Mouse (Mus musculus) olfactory bulb, adult 2 months (tissue): ENCODE data around the gene Vamp8. TPM values are rescaled to one million over a fixed set of nuclear protein-coding genes. Genes with fewer than 3 reads are reported as not detected.
A peak's percentile ranks its signal among the peaks of the same experiment; 100 is the strongest.

Source experiments
- H3K27ac ChIP-seq: fragments of 200-500 bp; 2 replicates; pipeline ENCODE4 v1.5.1; 2012; ENCODE audit warnings: low read depth, low read length; ENCODE audit not compliant: insufficient read depth
- H3K4me1 ChIP-seq: fragments of 200-500 bp; 2 replicates; pipeline ENCODE4 v1.6.1; 2012; ENCODE audit warnings: low read length; ENCODE audit not compliant: control insufficient read depth, insufficient read depth
- H3K4me3 ChIP-seq: fragments of 200-500 bp; 2 replicates; pipeline ENCODE4 v1.5.1; 2012; ENCODE audit warnings: mild to moderate bottlenecking, low read depth, low read length, moderate library complexity; ENCODE audit not compliant: insufficient read depth
- CTCF ChIP-seq: fragments of 200-500 bp; IDR thresholded peaks from 2 replicates; pipeline ENCODE4 v1.5.1; 2012; ENCODE audit warnings: low read depth, mild to moderate bottlenecking, low read length, moderate library complexity; ENCODE audit not compliant: insufficient read depth
- POLR2A ChIP-seq: fragments of 200-500 bp; IDR thresholded peaks from 2 replicates; pipeline ENCODE4 v1.6.1; 2012; ENCODE audit warnings: mild to moderate bottlenecking, low read depth, low read length, moderate library complexity; ENCODE audit not compliant: insufficient read depth
- WGBS: fragments of 180-500 bp; shearing (Covaris S2); methylation state at CpG from one replicate; pipeline ENCODE4 v1.1.7; 2018; 5-methylcytosine and 5-hydroxymethylcytosine counted together
- polyA plus RNA-seq: library from polyadenylated mRNA; stranded (reverse); fragments of >200 nt; gene quantifications from 2 replicates; pipeline ENCODE4 v1.2.4, GENCODE M21; 2012; ENCODE audit warnings: low replicate concordance; ENCODE audit not compliant: missing spikeins, insufficient read depth, insufficient read length

Vamp8 gene
- polyA plus RNA-seq, 1 experiment: not detected

- WGBS: 70% methylated on average over 11 of the region's 11 CpGs
- TF ChIP-seq CTCF: no peak
- TF ChIP-seq POLR2A: no peak
- peaks cover 19% of the 10 kb centered on the region for H3K4me1 ChIP-seq
- no peak overlapping the region for H3K4me3 ChIP-seq
- no peak overlapping the region for H3K27ac ChIP-seq
These were observed 30.5 kb downstream of the Vamp8 start for GRCm38 (mm10) chr6:72359891-72360598.

DNA sequence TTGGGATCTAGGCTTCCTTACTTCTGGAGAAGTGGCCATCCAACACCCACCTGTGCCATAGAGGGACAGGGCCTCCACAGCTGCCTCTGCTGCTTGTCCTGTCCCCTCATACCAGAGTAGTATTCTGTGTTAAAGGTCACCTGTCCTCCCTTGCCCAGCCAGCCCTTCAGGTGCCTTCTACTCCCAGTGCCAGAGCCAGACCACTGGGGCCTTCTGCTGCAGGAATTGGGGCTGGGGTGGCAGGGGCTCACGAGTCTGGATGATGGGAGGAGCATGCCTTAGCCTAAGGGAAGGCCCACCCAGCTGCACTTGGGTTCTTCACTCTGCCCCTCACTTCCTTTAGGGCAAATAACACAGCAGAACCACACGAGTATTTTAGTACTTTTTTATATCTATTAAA lies 31.2 kb downstream of the Vamp8 start:
- H3K27ac ChIP-seq: no peak overlapping the region
- H3K4me3 ChIP-seq: no peak overlapping the region
- peaks cover 22% of the 10 kb centered on the region for H3K4me1 ChIP-seq
- WGBS: 66% methylated on average over 2 of the region's 2 CpGs
- TF ChIP-seq CTCF (no peak), POLR2A (no peak)

DNA sequence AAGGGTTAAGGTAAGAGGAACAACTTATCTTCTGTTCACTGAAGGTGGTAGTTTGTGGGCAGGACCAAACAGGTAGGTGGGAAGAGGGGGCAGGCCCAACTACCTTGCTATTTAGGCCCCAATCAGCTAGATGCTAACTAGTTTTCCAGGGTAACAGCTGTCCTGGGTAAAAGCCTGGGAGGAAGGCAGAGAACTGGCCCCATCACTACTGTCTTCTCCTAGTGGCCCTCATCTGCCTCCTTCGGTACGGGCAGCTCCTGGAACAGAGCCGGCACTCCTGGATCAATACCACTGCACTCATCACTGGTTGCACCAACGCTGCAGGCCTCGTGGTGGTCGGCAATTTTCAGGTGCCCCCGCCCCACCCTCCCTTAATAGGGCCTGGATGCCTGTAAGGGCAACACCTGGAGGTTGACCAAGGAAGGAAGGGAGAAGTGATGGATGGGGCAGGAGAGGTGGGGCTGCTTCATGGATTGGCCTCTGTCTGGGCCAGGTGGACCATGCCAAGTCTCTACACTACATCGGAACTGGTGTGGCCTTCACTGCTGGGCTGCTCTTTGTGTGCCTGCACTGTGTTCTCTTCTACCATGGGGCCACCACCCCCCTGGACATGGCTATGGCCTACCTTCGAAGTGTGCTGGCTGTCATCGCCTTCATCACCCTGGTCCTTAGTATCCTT lies 32.3 kb downstream of the Vamp8 start:
- Histone ChIP-seq H3K27ac (no peak overlapping the region), H3K4me3 (no peak overlapping the region), H3K4me1 (peaks cover 22% of the 10 kb centered on the region)
- TF ChIP-seq POLR2A (no peak), CTCF (no peak)
- WGBS: 92% methylated on average over 10 of the region's 10 CpGs

DNA sequence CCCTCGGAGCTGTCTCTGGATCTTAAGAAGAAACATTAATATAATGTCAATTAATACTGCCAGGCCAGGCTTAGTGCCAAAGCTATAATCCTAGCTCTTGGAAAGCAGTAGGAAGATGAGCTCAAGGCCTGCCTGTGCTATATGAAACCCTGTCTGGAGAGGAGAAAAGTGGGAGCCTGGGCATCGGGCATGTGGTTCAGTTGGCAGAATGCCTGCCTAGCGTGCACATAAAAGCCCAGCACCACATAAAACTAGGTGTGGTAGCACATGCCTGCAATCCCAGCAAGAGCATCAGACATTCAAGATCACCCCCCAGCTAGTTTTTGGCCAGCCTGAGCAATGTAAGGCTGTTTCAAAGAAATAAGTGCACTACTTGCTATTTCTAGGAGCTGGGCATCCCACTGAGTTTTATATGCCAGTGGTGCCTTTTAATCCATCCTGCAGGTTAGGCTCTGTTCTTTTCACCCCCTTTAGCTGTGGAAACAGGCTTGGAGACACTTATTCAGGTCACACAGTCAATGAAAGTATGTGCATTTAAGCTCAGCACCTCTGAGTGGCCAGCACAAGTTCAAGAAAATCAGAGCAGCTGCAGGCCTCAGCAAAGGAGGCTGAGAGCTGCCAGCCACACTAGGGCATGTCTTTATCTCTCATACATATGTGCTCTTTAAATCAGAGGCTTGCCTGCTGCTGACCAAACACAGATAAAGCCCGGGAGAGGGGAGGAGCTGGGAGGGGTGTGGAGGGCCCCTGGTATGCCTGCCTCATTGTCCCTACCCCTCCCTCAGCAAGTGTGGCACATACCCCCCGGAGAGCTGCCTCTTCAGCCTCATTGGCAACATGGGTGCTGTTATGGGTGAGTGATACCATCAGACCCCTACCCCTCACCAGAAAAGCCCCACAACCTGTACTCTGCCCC lies 33.1 kb downstream of the Vamp8 start:
- no peak for TF ChIP-seq CTCF
- TF ChIP-seq POLR2A: no peak

DNA sequence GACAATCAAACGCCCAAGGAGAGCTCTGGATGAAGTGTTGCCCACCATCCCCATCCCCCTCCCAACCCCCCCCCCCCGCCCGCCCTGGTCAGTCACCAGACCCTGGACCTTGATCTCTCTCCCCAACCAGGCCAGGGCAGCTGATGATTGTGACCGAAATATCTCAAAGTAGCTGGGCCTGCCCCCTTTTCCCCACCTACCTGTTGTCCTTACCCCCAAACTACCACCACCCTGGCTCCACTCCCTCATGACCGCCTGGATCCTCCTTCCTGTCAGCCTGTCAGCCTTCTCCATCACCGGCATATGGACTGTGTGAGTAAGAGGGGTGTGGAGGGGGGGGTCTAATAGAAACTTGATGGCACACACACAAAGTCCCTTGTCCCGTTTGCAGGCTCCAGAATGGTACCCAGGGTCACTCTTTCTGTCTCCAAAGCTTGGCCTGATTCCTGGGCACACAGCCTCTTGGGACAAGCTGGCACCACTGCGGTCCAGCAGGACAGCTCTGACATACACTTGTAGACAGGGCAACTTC lies 34.4 kb downstream of the Vamp8 start:
- Histone ChIP-seq H3K27ac (no peak overlapping the region), H3K4me1 (peaks cover 19% of the 10 kb centered on the region), H3K4me3 (peak overlapping the region; percentile 65)
- TF ChIP-seq POLR2A (no peak), CTCF (no peak)
- WGBS: 29% methylated on average over 8 of the region's 8 CpGs

More for the DNA sequence above, 33.1 kb downstream of the Vamp8 start:
- WGBS: 63% methylated on average over 5 of the region's 5 CpGs
- no peak overlapping the region for H3K4me3 ChIP-seq
- peaks cover 22% of the 10 kb centered on the region for H3K4me1 ChIP-seq
- no peak overlapping the region for H3K27ac ChIP-seq

GRCm38 (mm10) chr6:72355066-72355911 lies 35.2 kb downstream of the Vamp8 start, which contains the start of gene Tmem150a:
TSS of gene Tmem150a (plus strand) at chr6:72355447.
- H3K4me1 ChIP-seq: peaks cover 11% of the 10 kb centered on the region
- no peak for TF ChIP-seq POLR2A
- no peak; the same call in 1 of the 2 replicates for TF ChIP-seq CTCF
- peak within 1 kb of the TSS; percentile 13; the same call in 1 of the 2 replicates for H3K27ac ChIP-seq
- under 1% methylated on average over 70 of the region's 71 CpGs for WGBS
- H3K4me3 ChIP-seq: peak within 1 kb of the TSS; percentile 65

DNA sequence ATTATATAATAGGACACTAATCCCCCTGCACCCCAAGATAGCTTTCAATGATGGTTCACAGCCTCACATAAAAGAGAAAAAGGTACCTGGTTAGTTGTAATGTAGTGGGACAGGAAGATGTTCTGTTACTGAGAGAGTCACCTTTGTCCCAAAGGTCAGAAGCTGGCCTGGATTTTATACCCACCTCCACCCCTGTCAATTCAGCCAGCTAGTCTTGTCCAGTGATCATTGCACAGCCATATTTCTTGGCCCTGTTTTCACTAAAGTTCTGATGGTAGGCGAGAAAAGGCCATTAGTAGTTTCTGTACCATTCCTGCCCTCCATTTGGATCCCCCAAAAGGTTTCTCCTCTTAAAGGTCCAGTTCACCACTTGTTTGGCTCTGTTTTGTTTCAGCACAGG lies 36.5 kb downstream of the Vamp8 start:
- no peak for TF ChIP-seq POLR2A
- no peak for TF ChIP-seq CTCF
- Histone ChIP-seq H3K4me3 (no peak overlapping the region), H3K4me1 (peaks cover 11% of the 10 kb centered on the region), H3K27ac (no peak overlapping the region)
- WGBS: 69% methylated on average over 1 of the region's 1 CpGs

GRCm38 (mm10) chr6:72352636-72353405 lies 37.7 kb downstream of the Vamp8 start:
- 69% methylated on average over 5 of the region's 5 CpGs for WGBS
- peaks cover 18% of the 10 kb centered on the region for H3K4me1 ChIP-seq
- TF ChIP-seq POLR2A (no peak), CTCF (no peak)
- H3K27ac ChIP-seq: no peak overlapping the region
- no peak overlapping the region for H3K4me3 ChIP-seq
